Mouse (Mus musculus): ENCODE measurements at regions not wholly inside any gene's neighbourhood (a gene's known extent, or its start where the extent isn't known, plus 50 kb on each side); places are given as distances from the start of the nearest gene placed in this dataset.
"Not testable (repeated sequence)": the region's sequence is repeated elsewhere in the genome, so short reads cannot be mapped to it uniquely, and the experiment has no call there.

GRCm38 (mm10) chr10:38366776-38367175, 454.8 kb downstream of the Rfpl4b start:
- ATAC-seq (ENCODE audit: low read depth): no peak
- no peak for DNase-seq
- Histone ChIP-seq H3K4me1 (replicated peaks) (no peaks in the 10 kb centered on the region), H3K4me3 (replicated peaks) (no peak overlapping the region), H3K4me2 (no peak overlapping the region), H3K9ac (no peak overlapping the region), H3K27me3 (no peaks in the 10 kb centered on the region), H3K9me3 (replicated peaks) (no peaks in the 10 kb centered on the region), H3K36me3 (no peaks in the 10 kb centered on the region), H3K27ac (no peak overlapping the region)
- WGBS (ENCODE audit: insufficient replicate concordance): 66% methylated on average over 2 of the region's 2 CpGs

- 56% methylated on average over 4 of the region's 4 CpGs for WGBS (ENCODE audit: insufficient replicate concordance)
Observed at GRCm38 (mm10) chr10:38364876-38365275, 456.7 kb downstream of the Rfpl4b start.

GRCm38 (mm10) chr10:38357539-38358232, 463.9 kb downstream of the Rfpl4b start:
- WGBS (ENCODE audit: insufficient replicate concordance): 41% methylated on average over 1 of the region's 1 CpGs
- H3K27me3 ChIP-seq: no peaks in the 10 kb centered on the region
- no peak overlapping the region for H3K4me2 ChIP-seq
- H3K9me3 ChIP-seq (replicated peaks): no peaks in the 10 kb centered on the region
- no peak overlapping the region for H3K9ac ChIP-seq
- DNase-seq (no peak), ATAC-seq (ENCODE audit: low read depth) (no peak)
- H3K4me3 ChIP-seq (replicated peaks): no peak overlapping the region
- no peak overlapping the region for H3K27ac ChIP-seq
- H3K36me3 ChIP-seq: no peaks in the 10 kb centered on the region
- no peaks in the 10 kb centered on the region for H3K4me1 ChIP-seq (replicated peaks)

More at GRCm38 (mm10) chr10:38364876-38365275, 456.7 kb downstream of the Rfpl4b start:
- Histone ChIP-seq H3K27me3 (no peaks in the 10 kb centered on the region), H3K9ac (no peak overlapping the region), H3K9me3 (replicated peaks) (no peaks in the 10 kb centered on the region), H3K4me1 (replicated peaks) (no peaks in the 10 kb centered on the region), H3K36me3 (no peaks in the 10 kb centered on the region), H3K27ac (no peak overlapping the region), H3K4me2 (no peak overlapping the region), H3K4me3 (replicated peaks) (no peak overlapping the region)
- ATAC-seq (ENCODE audit: low read depth) (no peak), DNase-seq (no peak)

- H3K4me1 ChIP-seq (replicated peaks): no peaks in the 10 kb centered on the region
- no peak overlapping the region for H3K27ac ChIP-seq
- H3K9ac ChIP-seq: no peak overlapping the region
- no peak overlapping the region for H3K4me2 ChIP-seq
- no peaks in the 10 kb centered on the region for H3K36me3 ChIP-seq
- H3K9me3 ChIP-seq (replicated peaks): no peaks in the 10 kb centered on the region
- WGBS (ENCODE audit: insufficient replicate concordance): 38% methylated on average over 2 of the region's 2 CpGs
- no peaks in the 10 kb centered on the region for H3K27me3 ChIP-seq
- ATAC-seq (ENCODE audit: low read depth) (no peak), DNase-seq (no peak)
- H3K4me3 ChIP-seq (replicated peaks): no peak overlapping the region
Observed at GRCm38 (mm10) chr10:38353973-38354372, 467.6 kb downstream of the Rfpl4b start.

- Histone ChIP-seq H3K9me3 (replicated peaks) (no peaks in the 10 kb centered on the region), H3K4me2 (no peak overlapping the region), H3K27me3 (no peaks in the 10 kb centered on the region), H3K27ac (no peak overlapping the region), H3K9ac (no peak overlapping the region), H3K4me1 (replicated peaks) (no peaks in the 10 kb centered on the region), H3K36me3 (no peaks in the 10 kb centered on the region), H3K4me3 (replicated peaks) (no peak overlapping the region)
- DNase-seq: no peak
- WGBS (ENCODE audit: insufficient replicate concordance): 61% methylated on average over 5 of the region's 5 CpGs
- no peak for ATAC-seq (ENCODE audit: low read depth)
Observed at GRCm38 (mm10) chr10:38353526-38353925, 468.1 kb downstream of the Rfpl4b start.

- DNase-seq; H3K27ac ChIP-seq; H3K9ac ChIP-seq; H3K4me3 ChIP-seq (replicated peaks); H3K27me3 ChIP-seq; H3K4me1 ChIP-seq (replicated peaks); H3K9me3 ChIP-seq (replicated peaks); ATAC-seq (ENCODE audit: low read depth); H3K36me3 ChIP-seq; H3K4me2 ChIP-seq: not testable (repeated sequence)
- 35% methylated on average over 8 of the region's 8 CpGs for WGBS (ENCODE audit: insufficient replicate concordance)
Observed at GRCm38 (mm10) chr10:38347029-38347428, 474.6 kb downstream of the Rfpl4b start.

- H3K36me3 ChIP-seq: no peaks in the 10 kb centered on the region
- 32% methylated on average over 1 of the region's 1 CpGs for WGBS (ENCODE audit: insufficient replicate concordance)
Observed at GRCm38 (mm10) chr10:38340406-38341175, 481.0 kb downstream of the Rfpl4b start.

GRCm38 (mm10) chr10:38308716-38309392, 512.7 kb downstream of the Rfpl4b start:
- Histone ChIP-seq H3K9ac (no peak overlapping the region), H3K4me1 (replicated peaks) (no peaks in the 10 kb centered on the region), H3K9me3 (replicated peaks) (no peaks in the 10 kb centered on the region), H3K27ac (no peak overlapping the region), H3K36me3 (no peaks in the 10 kb centered on the region), H3K4me3 (replicated peaks) (no peak overlapping the region), H3K27me3 (no peaks in the 10 kb centered on the region), H3K4me2 (no peak overlapping the region)
- 60% methylated on average over 5 of the region's 5 CpGs for WGBS (ENCODE audit: insufficient replicate concordance)
- DNase-seq (no peak), ATAC-seq (ENCODE audit: low read depth) (no peak)

More at GRCm38 (mm10) chr10:38340406-38341175, 481.0 kb downstream of the Rfpl4b start:
- Histone ChIP-seq H3K9ac (no peak overlapping the region), H3K27ac (no peak overlapping the region), H3K4me3 (replicated peaks) (no peak overlapping the region), H3K4me2 (no peak overlapping the region), H3K9me3 (replicated peaks) (no peaks in the 10 kb centered on the region), H3K4me1 (replicated peaks) (no peaks in the 10 kb centered on the region), H3K27me3 (no peaks in the 10 kb centered on the region)
- ATAC-seq (ENCODE audit: low read depth) (no peak), DNase-seq (no peak)

- WGBS (ENCODE audit: insufficient replicate concordance): 31% methylated on average over 2 of the region's 2 CpGs
- ATAC-seq (ENCODE audit: low read depth) (no peak), DNase-seq (no peak)
- Histone ChIP-seq H3K4me3 (replicated peaks) (no peak overlapping the region), H3K36me3 (no peaks in the 10 kb centered on the region), H3K4me2 (no peak overlapping the region), H3K27me3 (no peaks in the 10 kb centered on the region), H3K9me3 (replicated peaks) (no peaks in the 10 kb centered on the region), H3K27ac (no peak overlapping the region), H3K9ac (no peak overlapping the region), H3K4me1 (replicated peaks) (no peaks in the 10 kb centered on the region)
Observed at GRCm38 (mm10) chr10:38295724-38296123, 525.9 kb downstream of the Rfpl4b start.

GRCm38 (mm10) chr10:38288689-38289283, 532.8 kb downstream of the Rfpl4b start:
- Histone ChIP-seq H3K4me1 (replicated peaks) (no peaks in the 10 kb centered on the region), H3K27ac (no peak overlapping the region), H3K9me3 (replicated peaks) (no peaks in the 10 kb centered on the region), H3K27me3 (no peaks in the 10 kb centered on the region), H3K36me3 (no peaks in the 10 kb centered on the region), H3K4me3 (replicated peaks) (no peak overlapping the region), H3K4me2 (no peak overlapping the region), H3K9ac (no peak overlapping the region)
- DNase-seq: no peak
- ATAC-seq (ENCODE audit: low read depth): no peak
- WGBS (ENCODE audit: insufficient replicate concordance): 57% methylated on average over 6 of the region's 6 CpGs

- H3K9me3 ChIP-seq (replicated peaks): no peaks in the 10 kb centered on the region
- no peak overlapping the region for H3K4me2 ChIP-seq
- ATAC-seq (ENCODE audit: low read depth) (no peak), DNase-seq (no peak)
- no peaks in the 10 kb centered on the region for H3K27me3 ChIP-seq
- WGBS (ENCODE audit: insufficient replicate concordance): 63% methylated on average over 1 of the region's 1 CpGs
- no peaks in the 10 kb centered on the region for H3K36me3 ChIP-seq
- H3K4me1 ChIP-seq (replicated peaks): no peaks in the 10 kb centered on the region
- no peak overlapping the region for H3K9ac ChIP-seq
- no peak overlapping the region for H3K27ac ChIP-seq
- H3K4me3 ChIP-seq (replicated peaks): no peak overlapping the region
Observed at GRCm38 (mm10) chr10:38269136-38269535, 552.4 kb downstream of the Rfpl4b start.
